Mouse (Mus musculus) liver, embryonic 13.5 days (tissue): ENCODE measurements at regions not wholly inside any gene's neighbourhood (a gene's known extent, or its start where the extent isn't known, plus 50 kb on each side); places are given as distances from the start of the nearest gene placed in this dataset.

Experiments used
- ATAC-seq: fragments of 200-750 bp; cut with Nextera tagmentation; 2 replicates; pipeline ENCODE4 v1.8.0; 2017; ENCODE audit warnings: low read depth, mild to moderate bottlenecking, moderate number of reproducible peaks, moderate library complexity
- DNase-seq: peaks from one replicate; pipeline ENCODE4 v3.0.0; 2022
- H3K27ac ChIP-seq: fragments of 300-500 bp; sonication (generic); 2 replicates; pipeline ENCODE4 v1.5.1; 2015; ENCODE audit warnings: moderate library complexity, mild to moderate bottlenecking, inconsistent platforms
- H3K27me3 ChIP-seq: fragments of 300-500 bp; sonication (generic); 2 replicates; pipeline ENCODE4 v1.6.1; 2015; ENCODE audit warnings: mild to moderate bottlenecking, inconsistent platforms
- H3K36me3 ChIP-seq: fragments of 300-500 bp; sonication (generic); 2 replicates; pipeline ENCODE4 v1.6.1; 2015; ENCODE audit warnings: mild to moderate bottlenecking, inconsistent platforms
- H3K4me1 ChIP-seq: fragments of 300-500 bp; sonication (generic); replicated peaks from 2 replicates; pipeline ENCODE4 v1.6.1; 2015; ENCODE audit warnings: inconsistent platforms
- H3K4me2 ChIP-seq: fragments of 300-500 bp; sonication (generic); 2 replicates; pipeline ENCODE4 v1.6.1; 2015; ENCODE audit warnings: inconsistent platforms, mild to moderate bottlenecking, moderate library complexity
- H3K4me3 ChIP-seq: fragments of 300-500 bp; sonication (generic); replicated peaks from 2 replicates; pipeline ENCODE4 v1.5.1; 2015; ENCODE audit warnings: mild to moderate bottlenecking, inconsistent platforms
- H3K9ac ChIP-seq: fragments of 300-500 bp; sonication (generic); 2 replicates; pipeline ENCODE4 v1.6.1; 2015; ENCODE audit warnings: mild to moderate bottlenecking, inconsistent platforms
- H3K9me3 ChIP-seq: fragments of 300-500 bp; sonication (generic); replicated peaks from 2 replicates; pipeline ENCODE4 v1.6.1; 2016; ENCODE audit warnings: inconsistent platforms
- WGBS: fragments of 180-500 bp; shearing (Covaris S2); methylation state at CpG from one replicate; pipeline ENCODE4 v1.1.7; 2015; ENCODE audit not compliant: insufficient replicate concordance; 5-methylcytosine and 5-hydroxymethylcytosine counted together

GRCm38 (mm10) chr17:29437535-29438324, 52.8 kb upstream of the Pim1 start:
- peak overlapping the region; percentile 66 for H3K4me3 ChIP-seq
- DNase-seq, result no peak
- no peaks in the 10 kb centered on the region for H3K27me3 ChIP-seq
- H3K9ac ChIP-seq, result peak overlapping the region; percentile 89
- peak overlapping the region; percentile 79 for H3K4me2 ChIP-seq
- no peaks in the 10 kb centered on the region for H3K9me3 ChIP-seq
- peak overlapping the region; percentile 99 for H3K27ac ChIP-seq
- H3K36me3 ChIP-seq, result no peaks in the 10 kb centered on the region
- peaks cover 99% of the 10 kb centered on the region for H3K4me1 ChIP-seq
- no peak for ATAC-seq
- WGBS, result 23% methylated on average over 15 of the region's 16 CpGs

GRCm38 (mm10) chr17:29438347-29439235, 52.0 kb upstream of the Pim1 start:
- Histone ChIP-seq H3K27me3 (no peaks in the 10 kb centered on the region), H3K9me3 (no peaks in the 10 kb centered on the region), H3K36me3 (no peaks in the 10 kb centered on the region), H3K4me1 (peaks cover 99% of the 10 kb centered on the region), H3K27ac (peak overlapping the region; percentile 99), H3K4me2 (peak overlapping the region; percentile 79), H3K4me3 (peak overlapping the region; percentile 66), H3K9ac (peak overlapping the region; percentile 89)
- 17% methylated on average over 17 of the region's 17 CpGs for WGBS
- peak; percentile 74 for ATAC-seq
- peak; percentile 94 for DNase-seq

GRCm38 (mm10) chr17:29439992-29440391, 50.6 kb upstream of the Pim1 start:
- Histone ChIP-seq H3K4me3 (no peak overlapping the region), H3K4me2 (peak overlapping the region; percentile 38), H3K9me3 (no peaks in the 10 kb centered on the region), H3K36me3 (no peaks in the 10 kb centered on the region), H3K9ac (peak overlapping the region; percentile 70), H3K4me1 (peaks cover 98% of the 10 kb centered on the region), H3K27me3 (no peaks in the 10 kb centered on the region), H3K27ac (peak overlapping the region; percentile 99)
- ATAC-seq, result peak; percentile 15; the same call in 1 of the 2 replicates
- DNase-seq, result peak; percentile 69
- 59% methylated on average over 4 of the region's 4 CpGs for WGBS

DNA sequence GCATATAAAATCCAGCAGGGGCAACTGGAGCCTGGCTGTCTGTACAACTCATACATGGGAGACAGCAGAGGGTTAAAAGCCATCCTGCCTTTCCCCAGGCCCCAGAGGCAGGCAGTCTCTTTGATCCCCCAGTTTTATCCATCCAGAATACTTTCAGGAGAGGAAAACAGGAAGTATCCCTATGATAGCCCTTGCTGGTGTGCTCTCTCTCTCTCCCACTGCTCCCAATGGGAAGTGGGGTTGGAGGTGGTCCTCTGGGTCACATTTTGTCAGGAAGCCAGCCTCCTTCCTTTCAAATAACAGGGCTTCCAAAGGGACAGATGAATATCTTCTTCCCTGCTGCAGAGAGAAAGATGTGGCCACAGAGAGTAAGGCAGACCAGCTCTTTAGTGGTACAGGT, 50.1 kb upstream of the Pim1 start:
- H3K9ac ChIP-seq, result peak overlapping the region; percentile 70

More for the DNA sequence above, 50.1 kb upstream of the Pim1 start:
- Histone ChIP-seq H3K4me1 (peaks cover 98% of the 10 kb centered on the region), H3K9me3 (no peaks in the 10 kb centered on the region), H3K36me3 (no peaks in the 10 kb centered on the region), H3K4me2 (peak overlapping the region; percentile 38; the same call in 1 of the 2 replicates), H3K27me3 (no peaks in the 10 kb centered on the region), H3K4me3 (no peak overlapping the region), H3K27ac (peak overlapping the region; percentile 99)
- ATAC-seq (no peak), DNase-seq (no peak)
